Mouse (Mus musculus): ENCODE results near the gene Tcea3.

DNA sequence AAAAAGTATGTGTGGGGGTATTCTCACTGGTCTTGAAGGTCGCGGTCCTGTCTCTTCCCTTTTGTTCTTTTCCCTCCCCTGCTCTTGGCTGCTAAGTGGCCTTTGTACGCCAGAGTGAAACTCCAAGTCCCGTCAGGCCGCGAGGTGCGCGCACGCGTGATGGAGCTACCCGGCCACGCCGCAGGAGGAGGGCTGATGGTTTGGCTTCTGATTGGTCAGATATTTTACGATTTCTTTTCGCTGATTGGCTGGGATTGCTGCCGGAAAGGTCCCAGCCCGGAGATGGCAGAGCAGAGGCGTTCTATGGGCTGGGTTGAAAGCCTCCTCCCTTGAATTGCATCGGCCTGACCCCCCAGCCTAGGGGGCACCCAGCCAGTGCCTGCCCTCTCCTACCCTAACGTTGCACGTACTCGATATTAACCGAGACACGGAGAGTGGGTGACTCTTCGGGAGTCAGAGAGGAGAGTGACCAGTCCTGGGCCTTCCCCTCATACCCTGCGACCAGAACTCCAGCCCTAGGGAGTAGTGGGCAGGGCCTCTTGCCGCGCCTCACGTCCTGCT lies 38.4 kb downstream of the Tcea3 start:
- TF ChIP-seq POLR2A (IDR thresholded peaks at IDR 0.05; ENCODE audit: low read depth, low read length) (peak; percentile 32), CTCF (conservative IDR thresholded peaks at IDR 0.05; ENCODE audit: insufficient read depth, insufficient read length, low read depth, low read length) (no peak)

Measured in kidney, adult 2 months (tissue).